Mouse (Mus musculus) stomach, embryonic 14.5 days (tissue): ENCODE results near the gene Mical2. TPM values are rescaled to one million over a fixed set of nuclear protein-coding genes. Genes with fewer than 3 reads are reported as not detected.

Source experiments
- ATAC-seq: fragments of 200-750 bp; cut with Nextera tagmentation; 2 replicates; pipeline ENCODE4 v1.8.0; 2017; ENCODE audit warnings: low read depth, moderate TSS enrichment; ENCODE audit not compliant: insufficient number of reproducible peaks, insufficient read depth, low FRiP score
- H3K27ac ChIP-seq: fragments of 300-500 bp; sonication (generic); 2 replicates; pipeline ENCODE4 v1.5.1; 2014; ENCODE audit warnings: mild to moderate bottlenecking, low read length, moderate library complexity, mixed read lengths
- H3K27me3 ChIP-seq: fragments of 300-500 bp; sonication (generic); 2 replicates; pipeline ENCODE4 v1.6.1; 2014; ENCODE audit warnings: low read length, control low read depth, mixed read lengths; ENCODE audit not compliant: control insufficient read depth, insufficient read depth
- H3K36me3 ChIP-seq: fragments of 300-500 bp; sonication (generic); 2 replicates; pipeline ENCODE4 v1.6.1; 2014; ENCODE audit warnings: mild to moderate bottlenecking, control low read depth, low read length, moderate library complexity, mixed read lengths; ENCODE audit not compliant: control insufficient read depth, insufficient read depth
- H3K4me1 ChIP-seq: fragments of 300-500 bp; sonication (generic); 2 replicates; pipeline ENCODE4 v1.6.1; 2014; ENCODE audit warnings: low read length, control low read depth, mixed read lengths; ENCODE audit not compliant: control insufficient read depth, insufficient read depth
- H3K4me2 ChIP-seq: fragments of 300-500 bp; sonication (generic); replicated peaks from 2 replicates; pipeline ENCODE4 v1.6.1; 2014; ENCODE audit warnings: low read depth, low read length, control low read depth
- H3K4me3 ChIP-seq: fragments of 300-500 bp; sonication (generic); 2 replicates; pipeline ENCODE4 v1.5.1; 2014; ENCODE audit warnings: low read depth, low read length, control low read depth
- H3K9ac ChIP-seq: fragments of 300-500 bp; sonication (generic); replicated peaks from 2 replicates; pipeline ENCODE4 v1.6.1; 2014; ENCODE audit warnings: low read depth, mild to moderate bottlenecking, control low read depth, low read length, moderate library complexity, mixed read lengths
- H3K9me3 ChIP-seq: fragments of 300-500 bp; sonication (generic); 2 replicates; pipeline ENCODE4 v1.6.1; 2016; ENCODE audit warnings: low read depth, low read length, control low read depth; ENCODE audit not compliant: control insufficient read depth
- WGBS: fragments of 180-500 bp; shearing (Covaris S2); extraction: QIAGEN DNeasy Blood & Tissue Kit; methylation state at CpG from one replicate; pipeline ENCODE4 v1.1.7; 2014; 5-methylcytosine and 5-hydroxymethylcytosine counted together
- polyA plus RNA-seq: library from polyadenylated mRNA; unstranded; fragments of >200 nt; fragmentation: Nextera tagmentation; extraction: Ambion mirVana; gene quantifications from 2 replicates; pipeline ENCODE4 v1.2.1, GENCODE M21; 2014

The Mical2 gene
- polyA plus RNA-seq, 1 experiment from 2014 or later = 10.7 TPM

DNA sequence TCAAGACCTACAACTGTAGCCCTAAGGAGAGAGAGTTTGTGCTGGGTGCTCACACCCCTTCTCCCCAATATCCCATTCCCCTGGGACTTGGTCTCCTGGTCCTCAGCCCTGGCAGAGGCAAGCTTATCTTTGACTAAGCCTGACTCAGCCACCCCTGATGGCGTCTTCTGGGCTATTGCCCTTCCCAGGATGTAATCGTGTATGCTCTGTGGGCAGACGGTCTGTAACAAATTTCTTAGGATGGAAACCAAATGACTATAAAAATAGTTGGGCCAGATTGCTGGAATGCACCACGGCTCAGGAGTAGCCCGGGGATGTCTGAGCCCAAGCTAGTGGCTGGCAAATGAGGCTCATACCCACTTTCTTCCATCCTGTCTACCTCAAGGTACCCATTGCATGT, 22.8 kb upstream of the Mical2 start:
- no peak for ATAC-seq
- Histone ChIP-seq H3K4me1 (peaks cover 12% of the 10 kb centered on the region; the same call in 1 of the 2 replicates), H3K27ac (no peak overlapping the region), H3K4me3 (no peak overlapping the region), H3K9ac (no peak overlapping the region), H3K9me3 (no peaks in the 10 kb centered on the region), H3K4me2 (no peak overlapping the region), H3K27me3 (no peaks in the 10 kb centered on the region), H3K36me3 (no peaks in the 10 kb centered on the region)
- 89% methylated on average over 5 of the region's 5 CpGs for WGBS

- H3K4me1 ChIP-seq = peaks cover 17% of the 10 kb centered on the region; the same call in 1 of the 2 replicates
- WGBS = 62% methylated on average over 5 of the region's 5 CpGs
- no peaks in the 10 kb centered on the region for H3K27me3 ChIP-seq
- H3K9me3 ChIP-seq = no peaks in the 10 kb centered on the region
- no peak for ATAC-seq
- no peak overlapping the region for H3K9ac ChIP-seq
- no peak overlapping the region for H3K27ac ChIP-seq
- no peak overlapping the region for H3K4me3 ChIP-seq
- H3K4me2 ChIP-seq = no peak overlapping the region
- no peaks in the 10 kb centered on the region for H3K36me3 ChIP-seq
Measured at GRCm38 (mm10) chr7:112203937-112204336, 21.7 kb upstream of the Mical2 start.

DNA sequence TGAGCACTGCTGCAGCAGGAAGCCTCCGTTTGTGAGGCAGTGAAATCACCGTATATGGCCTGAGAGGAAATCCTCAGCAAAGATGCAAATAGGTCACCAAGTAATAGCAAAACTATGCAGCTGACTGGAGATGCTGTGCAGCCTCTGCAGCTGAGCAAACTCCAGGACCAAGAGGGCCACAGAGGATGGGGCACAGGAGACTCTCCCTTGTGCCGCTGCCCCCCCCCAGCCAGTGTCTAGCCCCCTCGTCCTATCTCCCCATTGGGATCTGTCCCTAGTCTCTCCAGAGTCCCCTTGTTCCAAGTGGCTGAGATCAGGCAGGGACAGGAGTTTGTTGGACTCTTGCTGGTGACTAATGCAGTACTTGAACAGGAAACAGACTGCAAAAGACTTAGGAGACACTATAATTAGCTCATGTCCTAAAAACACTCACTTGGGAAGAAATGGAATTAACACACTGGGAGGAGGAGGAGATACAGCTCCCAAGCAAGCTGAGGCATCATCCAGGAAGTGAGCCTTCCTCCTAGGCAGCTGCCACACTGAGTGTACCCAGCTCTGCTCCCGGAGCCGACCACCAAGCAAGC, 21.2 kb upstream of the Mical2 start:
- Histone ChIP-seq H3K36me3 (no peaks in the 10 kb centered on the region), H3K9ac (no peak overlapping the region), H3K27ac (peak overlapping the region; percentile 58; the same call in 1 of the 2 replicates), H3K4me3 (no peak overlapping the region), H3K9me3 (no peaks in the 10 kb centered on the region), H3K4me1 (peaks cover 17% of the 10 kb centered on the region; the same call in 1 of the 2 replicates), H3K4me2 (no peak overlapping the region), H3K27me3 (no peaks in the 10 kb centered on the region)
- 50% methylated on average over 6 of the region's 6 CpGs for WGBS
- no peak for ATAC-seq

DNA sequence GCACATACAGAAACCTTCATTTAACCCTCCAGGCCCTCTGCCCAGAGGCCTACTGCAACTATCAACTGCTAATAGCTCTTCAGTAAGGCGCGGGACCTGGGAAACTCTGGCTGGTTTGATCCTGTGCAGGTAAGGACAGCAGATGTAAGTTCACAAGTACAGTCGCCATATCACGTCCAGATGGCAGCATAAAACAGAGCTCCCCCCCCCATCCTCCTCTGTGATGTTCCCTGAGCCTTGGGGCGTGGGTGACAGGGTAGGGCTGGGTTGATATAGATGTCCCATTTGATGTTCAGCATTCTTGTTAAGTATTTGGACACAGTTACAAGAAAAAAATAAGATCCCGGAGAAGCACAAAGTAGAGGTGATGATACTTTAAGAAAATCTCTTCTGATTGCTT, 20.1 kb upstream of the Mical2 start:
- Histone ChIP-seq H3K4me3 (no peak overlapping the region), H3K36me3 (no peaks in the 10 kb centered on the region), H3K27me3 (no peaks in the 10 kb centered on the region), H3K9ac (no peak overlapping the region), H3K9me3 (no peaks in the 10 kb centered on the region), H3K4me2 (no peak overlapping the region), H3K4me1 (peaks cover 17% of the 10 kb centered on the region; the same call in 1 of the 2 replicates), H3K27ac (no peak overlapping the region)
- WGBS = 88% methylated on average over 6 of the region's 6 CpGs
- no peak for ATAC-seq

DNA sequence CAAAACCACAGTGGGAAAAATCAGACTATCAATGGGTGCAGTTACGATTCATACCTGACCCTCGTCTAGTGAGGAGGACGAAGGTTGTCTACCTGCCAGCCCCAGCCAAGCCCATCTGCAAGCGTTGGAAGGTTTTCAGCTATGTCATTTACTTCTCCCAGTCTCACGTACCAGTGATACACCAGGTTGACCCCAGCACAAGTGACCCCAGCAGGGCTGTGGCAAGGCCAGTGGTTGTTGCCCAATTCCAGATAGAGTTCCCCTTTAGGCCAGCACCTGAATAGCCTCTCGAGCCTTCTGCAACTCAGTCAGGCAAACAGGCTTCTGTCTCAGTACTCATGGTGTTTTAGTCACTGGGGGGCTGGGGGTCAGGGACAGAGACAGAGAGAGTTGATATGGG, 17.9 kb upstream of the Mical2 start:
- Histone ChIP-seq H3K36me3 (no peaks in the 10 kb centered on the region), H3K27ac (no peak overlapping the region), H3K27me3 (no peaks in the 10 kb centered on the region), H3K4me2 (no peak overlapping the region), H3K4me1 (peaks cover 17% of the 10 kb centered on the region; the same call in 1 of the 2 replicates), H3K9ac (no peak overlapping the region), H3K4me3 (no peak overlapping the region), H3K9me3 (no peaks in the 10 kb centered on the region)
- no peak for ATAC-seq
- WGBS = 87% methylated on average over 6 of the region's 6 CpGs

- 39% methylated on average over 10 of the region's 10 CpGs for WGBS
Measured at GRCm38 (mm10) chr7:112208323-112209167, 17.1 kb upstream of the Mical2 start.

GRCm38 (mm10) chr7:112209621-112210020, 16.0 kb upstream of the Mical2 start:
- WGBS = 85% methylated on average over 4 of the region's 4 CpGs
- Histone ChIP-seq H3K36me3 (no peaks in the 10 kb centered on the region), H3K27me3 (no peaks in the 10 kb centered on the region), H3K4me1 (peaks cover 5% of the 10 kb centered on the region; the same call in 1 of the 2 replicates), H3K27ac (no peak overlapping the region; the same call in 1 of the 2 replicates), H3K9ac (no peak overlapping the region), H3K4me3 (no peak overlapping the region), H3K4me2 (no peak overlapping the region), H3K9me3 (no peaks in the 10 kb centered on the region)
- ATAC-seq = no peak

More at GRCm38 (mm10) chr7:112208323-112209167, 17.1 kb upstream of the Mical2 start:
- Histone ChIP-seq H3K9ac (no peak overlapping the region), H3K27me3 (no peaks in the 10 kb centered on the region), H3K27ac (peak overlapping the region; percentile 76; the same call in 1 of the 2 replicates), H3K9me3 (no peaks in the 10 kb centered on the region), H3K4me2 (no peak overlapping the region), H3K4me3 (no peak overlapping the region), H3K36me3 (no peaks in the 10 kb centered on the region), H3K4me1 (peaks cover 14% of the 10 kb centered on the region; the same call in 1 of the 2 replicates)
- ATAC-seq = peak; percentile 33; the same call in 1 of the 2 replicates

- 41% methylated on average over 8 of the region's 8 CpGs for WGBS
- Histone ChIP-seq H3K27ac (peak overlapping the region; percentile 82; the same call in 1 of the 2 replicates), H3K4me2 (no peak overlapping the region), H3K9ac (no peak overlapping the region), H3K4me3 (no peak overlapping the region), H3K36me3 (no peaks in the 10 kb centered on the region), H3K4me1 (peaks cover 5% of the 10 kb centered on the region; the same call in 1 of the 2 replicates), H3K27me3 (no peaks in the 10 kb centered on the region), H3K9me3 (no peaks in the 10 kb centered on the region)
- ATAC-seq = peak; percentile 91
Measured at GRCm38 (mm10) chr7:112212921-112213721, 12.5 kb upstream of the Mical2 start.
